Mouse (Mus musculus): ENCODE results near the gene Ctsf.

DNA sequence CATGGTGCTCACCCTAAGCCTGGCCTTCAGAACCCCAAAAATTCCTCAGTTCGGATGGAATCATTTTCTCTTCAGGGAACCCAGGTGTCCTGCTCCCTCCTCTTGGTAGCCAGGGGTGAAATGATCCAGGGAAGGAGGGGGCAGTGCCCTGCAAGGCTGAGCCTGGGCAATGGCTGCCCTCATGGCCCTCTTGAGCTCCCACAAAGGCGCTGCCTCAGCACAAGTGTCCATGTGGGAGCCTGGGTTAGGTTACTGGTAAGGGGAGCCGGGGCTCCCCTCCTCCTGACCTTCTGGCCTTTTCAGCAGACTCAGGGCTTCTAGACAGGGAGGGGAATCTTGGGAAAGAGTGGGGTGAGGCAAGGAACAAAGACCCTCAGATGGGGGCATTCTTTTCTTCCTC lies 21.8 kb downstream of the Ctsf start:
- TF ChIP-seq CTCF (conservative IDR thresholded peaks at IDR 0.05; ENCODE audit: low read length) (no peak), POU5F1 (IDR thresholded peaks at IDR 0.05; ENCODE audit: borderline replicate concordance, low read length) (no peak)
